Mouse (Mus musculus) embryonic facial prominence, embryonic 11.5 days (tissue): ENCODE measurements around the gene Tuba1b. TPM values are rescaled to one million over a fixed set of nuclear protein-coding genes. Genes with fewer than 3 reads are reported as not detected.
"Not testable (repeated sequence)": the region's sequence is repeated elsewhere in the genome, so short reads cannot be mapped to it uniquely, and the experiment has no call there.

ENCODE experiments used
- ATAC-seq: fragments of 200-750 bp; cut with Nextera tagmentation; replicated peaks from 2 replicates; pipeline ENCODE4 v1.8.0; 2017; ENCODE audit warnings: low read depth; ENCODE audit not compliant: insufficient number of reproducible peaks, low FRiP score, low TSS enrichment
- DNase-seq: peaks from one replicate; pipeline ENCODE4 v3.0.0-alpha.2; 2015; ENCODE audit warnings: low spot score
- H3K27ac ChIP-seq: fragments of 300-500 bp; sonication (generic); replicated peaks from 2 replicates; pipeline ENCODE4 v1.5.1; 2014; ENCODE audit warnings: mild to moderate bottlenecking, low read depth, low read length, control low read depth
- H3K27me3 ChIP-seq: fragments of 300-500 bp; sonication (generic); 2 replicates; pipeline ENCODE4 v1.6.1; 2014; ENCODE audit warnings: mild to moderate bottlenecking, low read length, moderate library complexity, mixed read lengths; ENCODE audit not compliant: control insufficient read depth, insufficient read depth
- H3K36me3 ChIP-seq: fragments of 300-500 bp; sonication (generic); replicated peaks from 2 replicates; pipeline ENCODE4 v1.6.1; 2014; ENCODE audit warnings: low read depth, mild to moderate bottlenecking, low read length, moderate library complexity, mixed read lengths; ENCODE audit not compliant: control insufficient read depth, insufficient read depth
- H3K4me1 ChIP-seq: fragments of 300-500 bp; sonication (generic); 2 replicates; pipeline ENCODE4 v1.6.1; 2014; ENCODE audit warnings: low read length, mixed read lengths; ENCODE audit not compliant: control insufficient read depth, insufficient read depth
- H3K4me2 ChIP-seq: fragments of 300-500 bp; sonication (generic); 2 replicates; pipeline ENCODE4 v1.6.1; 2014; ENCODE audit warnings: low read depth, mild to moderate bottlenecking, control low read depth, low read length, moderate library complexity
- H3K4me3 ChIP-seq: fragments of 300-500 bp; sonication (generic); 2 replicates; pipeline ENCODE4 v1.5.1; 2014; ENCODE audit warnings: low read depth, low read length, control low read depth
- H3K9ac ChIP-seq: fragments of 300-500 bp; sonication (generic); replicated peaks from 2 replicates; pipeline ENCODE4 v1.6.1; 2014; ENCODE audit warnings: mild to moderate bottlenecking, control low read depth, low read length
- H3K9me3 ChIP-seq: fragments of 300-500 bp; sonication (generic); replicated peaks from 2 replicates; pipeline ENCODE4 v1.6.1; 2016; ENCODE audit warnings: mild to moderate bottlenecking, low read length, inconsistent platforms, mixed read lengths; ENCODE audit not compliant: control insufficient read depth
- WGBS: fragments of 180-500 bp; shearing (Covaris S2); extraction: QIAGEN DNeasy Blood & Tissue Kit; methylation state at CpG from one replicate; pipeline ENCODE4 v1.1.7; 2014; 5-methylcytosine and 5-hydroxymethylcytosine counted together
- polyA plus RNA-seq: library from polyadenylated mRNA; unstranded; fragments of >200 nt; fragmentation: Nextera tagmentation; extraction: Ambion mirVana; gene quantifications from 2 replicates; pipeline ENCODE4 v1.2.1, GENCODE M21; 2014

The Tuba1b gene
- polyA plus RNA-seq, 1 experiment from 2014 or later: 2,291 TPM

DNA sequence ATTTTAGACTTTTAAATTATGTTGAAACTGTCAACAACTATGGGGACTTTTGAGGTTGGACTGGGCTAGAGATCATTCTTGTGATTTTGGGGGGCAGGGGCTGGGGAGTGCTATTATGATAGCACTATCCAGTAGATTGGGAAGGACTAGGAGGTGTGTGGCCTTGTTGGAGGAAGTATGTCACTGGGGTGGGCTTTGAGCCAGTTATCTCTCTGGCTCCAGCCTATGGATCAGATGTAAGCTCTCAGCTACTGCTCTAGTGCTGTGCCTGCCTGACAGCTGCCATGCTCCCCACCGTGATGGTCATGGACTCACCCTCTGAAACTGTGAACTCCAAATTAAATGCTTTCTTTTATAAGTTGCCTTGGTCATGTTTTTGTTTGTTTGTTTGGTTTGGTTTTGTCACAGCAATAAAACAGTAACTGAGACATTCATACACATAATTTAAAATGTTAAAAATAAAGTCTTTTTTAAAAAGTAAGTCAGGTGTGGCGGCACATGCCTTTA is 11.3 kb downstream of the Tuba1b start:
- no peak overlapping the region for H3K27ac ChIP-seq
- no peak overlapping the region for H3K9ac ChIP-seq
- H3K4me1 ChIP-seq: no peaks in the 10 kb centered on the region
- no peaks in the 10 kb centered on the region for H3K36me3 ChIP-seq
- H3K4me2 ChIP-seq: no peak overlapping the region
- 70% methylated on average over 2 of the region's 2 CpGs for WGBS
- H3K27me3 ChIP-seq: no peaks in the 10 kb centered on the region
- H3K9me3 ChIP-seq: no peaks in the 10 kb centered on the region
- DNase-seq: no peak
- no peak overlapping the region for H3K4me3 ChIP-seq
- no peak for ATAC-seq

DNA sequence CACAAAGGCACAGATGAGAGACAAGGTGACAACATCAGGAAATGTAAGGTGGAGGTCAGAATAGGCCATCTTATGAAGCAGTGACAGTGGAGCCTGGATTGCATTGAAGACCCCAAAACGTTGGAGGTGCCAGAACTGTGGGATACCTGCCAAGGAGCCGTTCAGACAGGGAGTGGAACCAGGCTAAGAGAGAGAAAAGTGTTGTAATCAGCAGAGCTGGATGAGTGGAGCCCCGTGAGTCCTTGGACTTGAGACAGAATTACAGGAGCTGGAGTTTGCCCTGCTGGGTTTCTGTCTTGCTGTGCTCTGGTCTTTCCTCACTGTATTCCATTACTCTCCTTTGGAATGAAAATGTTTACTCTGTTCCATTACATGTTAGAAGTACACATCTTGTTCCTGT is 11.8 kb downstream of the Tuba1b start:
- ATAC-seq (no peak), DNase-seq (no peak)
- no peaks in the 10 kb centered on the region for H3K36me3 ChIP-seq
- no peaks in the 10 kb centered on the region for H3K9me3 ChIP-seq
- H3K4me1 ChIP-seq: no peaks in the 10 kb centered on the region
- H3K9ac ChIP-seq: no peak overlapping the region
- no peak overlapping the region for H3K27ac ChIP-seq
- H3K4me3 ChIP-seq: no peak overlapping the region
- no peak overlapping the region for H3K4me2 ChIP-seq
- 61% methylated on average over 3 of the region's 3 CpGs for WGBS
- H3K27me3 ChIP-seq: no peaks in the 10 kb centered on the region

GRCm38 (mm10) chr15:98921510-98921909 is 12.9 kb downstream of the Tuba1b start:
- 72% methylated on average over 5 of the region's 5 CpGs for WGBS
- H3K27me3 ChIP-seq: no peaks in the 10 kb centered on the region
- no peak overlapping the region for H3K27ac ChIP-seq
- no peak overlapping the region for H3K4me2 ChIP-seq
- ATAC-seq (no peak), DNase-seq (no peak)
- no peaks in the 10 kb centered on the region for H3K36me3 ChIP-seq
- H3K4me3 ChIP-seq: no peak overlapping the region
- H3K4me1 ChIP-seq: no peaks in the 10 kb centered on the region
- no peak overlapping the region for H3K9ac ChIP-seq
- H3K9me3 ChIP-seq: no peaks in the 10 kb centered on the region

GRCm38 (mm10) chr15:98918499-98918895 is 15.9 kb downstream of the Tuba1b start:
- not testable (repeated sequence) for DNase-seq, H3K27ac ChIP-seq, H3K9me3 ChIP-seq, H3K36me3 ChIP-seq, H3K27me3 ChIP-seq, ATAC-seq, H3K4me1 ChIP-seq
- peak overlapping the region; percentile 33; the same call in 1 of the 2 replicates for H3K9ac ChIP-seq
- H3K4me3 ChIP-seq: peak overlapping the region; percentile 94
- peak overlapping the region; percentile 60 for H3K4me2 ChIP-seq
- 31% methylated on average over 8 of the region's 8 CpGs for WGBS

DNA sequence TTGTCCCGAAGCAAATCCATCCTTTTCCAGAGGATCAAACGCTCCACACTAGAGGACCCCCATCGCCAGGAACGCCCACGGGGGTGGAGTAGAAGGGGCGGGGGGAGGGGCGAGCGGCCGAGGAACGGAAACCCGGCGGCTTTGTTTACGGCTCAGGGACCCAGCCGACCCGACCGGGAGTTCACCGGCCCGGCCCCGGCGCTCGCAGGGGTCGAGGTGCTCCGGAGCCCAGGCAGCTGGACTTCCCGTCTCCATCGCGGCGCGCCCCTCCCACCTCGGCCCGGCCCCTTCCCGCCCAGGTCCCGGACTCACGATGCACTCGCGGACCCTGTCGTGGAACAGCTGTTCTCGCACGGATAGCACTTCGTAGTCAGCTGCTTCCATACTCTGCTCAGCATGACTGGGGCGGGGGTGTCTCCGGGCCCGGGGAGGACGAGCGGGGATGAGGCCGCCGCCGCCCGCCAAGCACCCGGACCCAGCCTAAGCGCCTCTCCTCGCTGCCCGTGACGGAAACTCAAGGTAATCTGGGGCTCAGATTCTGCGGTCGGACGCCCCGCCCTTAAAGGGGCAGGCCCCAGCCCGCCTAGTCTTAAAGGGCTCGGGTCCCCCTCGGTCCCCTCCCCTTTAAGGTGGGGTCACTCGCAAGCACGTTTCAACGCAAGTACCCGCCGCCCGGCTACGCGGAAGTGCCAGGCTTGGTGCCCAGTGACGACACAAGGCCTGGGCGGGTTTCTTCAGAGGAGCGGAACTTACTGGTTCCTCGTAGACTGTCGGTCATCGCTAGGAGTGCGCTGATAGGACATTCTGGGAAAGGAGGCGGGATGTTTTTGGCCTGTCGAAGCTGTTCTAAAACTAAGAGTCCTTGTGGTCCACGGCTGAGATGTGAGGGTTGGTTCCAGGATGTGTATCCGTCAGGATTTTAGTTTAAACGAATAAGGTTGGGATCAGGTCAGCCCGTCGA is 16.5 kb downstream of the Tuba1b start, which contains the start of gene Lmbr1l:
Gene Lmbr1l (minus strand): TSS at position 694 of the 961 bp plus-strand sequence.
- DNase-seq (peak; percentile 100), ATAC-seq (peak; percentile 96)
- WGBS: under 1% methylated on average over 82 of the region's 82 CpGs
- peak within 1 kb of the TSS; percentile 94 for H3K4me3 ChIP-seq
- H3K27ac ChIP-seq: peak within 1 kb of the TSS; percentile 86
- no peaks in the 10 kb centered on the region for H3K4me1 ChIP-seq
- H3K27me3 ChIP-seq: no peaks in the 10 kb centered on the region
- no peaks in the 10 kb centered on the region for H3K9me3 ChIP-seq
- H3K36me3 ChIP-seq: no peaks in the 10 kb centered on the region; the same call in 1 of the 2 replicates
- peak within 1 kb of the TSS; percentile 60 for H3K4me2 ChIP-seq
- H3K9ac ChIP-seq: peak within 1 kb of the TSS; percentile 87

DNA sequence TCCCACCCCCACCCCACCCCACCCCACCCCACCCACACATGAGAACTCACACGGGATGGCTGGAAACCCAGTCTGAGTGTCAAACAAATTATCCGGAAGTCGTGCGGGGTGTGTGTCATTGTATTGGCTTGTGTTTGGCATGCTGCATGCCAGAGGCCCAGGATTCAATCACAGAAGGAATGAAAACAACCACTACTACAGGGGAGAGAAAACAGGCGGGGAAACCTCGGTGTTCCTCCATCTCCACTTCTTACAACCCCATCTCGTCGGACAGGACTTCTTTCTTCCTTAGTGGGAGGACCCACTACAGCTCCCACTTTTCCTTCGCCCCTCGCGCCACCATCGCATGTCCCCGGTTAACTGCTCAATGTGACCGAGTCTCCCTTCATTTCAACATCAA is 17.3 kb downstream of the Tuba1b start:
- ATAC-seq (no peak), DNase-seq (no peak)
- Histone ChIP-seq H3K4me1 (no peaks in the 10 kb centered on the region), H3K27ac (peak overlapping the region; percentile 86; the same call in 1 of the 2 replicates), H3K9ac (peak overlapping the region; percentile 87), H3K4me2 (peak overlapping the region; percentile 60), H3K27me3 (no peaks in the 10 kb centered on the region), H3K9me3 (no peaks in the 10 kb centered on the region), H3K4me3 (peak overlapping the region; percentile 94), H3K36me3 (peaks cover 3% of the 10 kb centered on the region)
- WGBS: 0% methylated on average over 14 of the region's 14 CpGs

DNA sequence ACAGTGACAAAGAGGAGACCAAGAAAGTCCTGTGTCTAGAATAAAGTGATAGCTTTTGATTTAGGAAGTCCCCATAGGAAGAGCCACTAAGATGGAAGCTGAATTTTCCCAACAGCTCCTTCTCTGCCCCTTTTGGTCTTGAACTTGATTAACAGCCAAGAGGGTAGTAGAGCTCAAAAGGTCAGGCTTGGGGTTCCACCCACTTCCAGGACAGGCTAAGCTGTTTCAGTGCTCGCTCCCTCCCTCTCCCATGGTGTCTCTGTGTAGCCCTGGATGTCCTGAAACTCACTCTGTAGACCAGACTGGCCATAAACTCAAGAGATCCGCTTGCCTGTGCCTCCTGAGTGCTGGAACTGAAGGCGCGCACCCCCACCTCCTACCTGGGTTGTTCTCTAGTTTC is 18.3 kb downstream of the Tuba1b start:
- DNase-seq (no peak), ATAC-seq (no peak)
- H3K9ac ChIP-seq: no peak overlapping the region
- no peak overlapping the region for H3K4me2 ChIP-seq
- no peaks in the 10 kb centered on the region for H3K27me3 ChIP-seq
- H3K4me3 ChIP-seq: no peak overlapping the region
- no peaks in the 10 kb centered on the region for H3K4me1 ChIP-seq
- no peaks in the 10 kb centered on the region for H3K9me3 ChIP-seq
- peaks cover 3% of the 10 kb centered on the region for H3K36me3 ChIP-seq
- 86% methylated on average over 4 of the region's 4 CpGs for whole genome bisulfite sequencing
- no peak overlapping the region for H3K27ac ChIP-seq

DNA sequence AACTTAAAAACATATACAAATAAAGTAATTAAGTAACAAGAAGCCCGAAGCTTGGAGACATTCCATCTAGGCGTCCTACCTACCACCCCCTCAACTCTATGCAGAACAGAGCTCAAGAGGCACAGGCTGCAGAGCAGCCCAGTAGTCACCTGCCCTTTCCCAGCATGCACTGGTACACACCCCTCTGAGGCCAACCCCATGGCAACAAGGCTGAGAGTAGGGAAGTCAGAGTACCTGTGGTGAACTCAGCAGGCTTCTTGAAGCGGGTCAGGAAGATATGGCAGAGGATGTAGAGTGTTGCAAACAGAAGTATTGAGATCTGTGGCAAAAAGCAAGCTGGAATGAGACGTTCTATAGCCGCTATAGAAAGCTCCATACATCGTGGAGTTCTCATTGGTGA is 19.5 kb downstream of the Tuba1b start:
- H3K27ac ChIP-seq: no peak overlapping the region
- no peak overlapping the region for H3K4me2 ChIP-seq
- peaks cover 3% of the 10 kb centered on the region for H3K36me3 ChIP-seq
- H3K9me3 ChIP-seq: no peaks in the 10 kb centered on the region
- no peak overlapping the region for H3K9ac ChIP-seq
- DNase-seq (no peak), ATAC-seq (no peak)
- no peak overlapping the region for H3K4me3 ChIP-seq
- H3K4me1 ChIP-seq: no peaks in the 10 kb centered on the region
- 89% methylated on average over 6 of the region's 6 CpGs for WGBS
- H3K27me3 ChIP-seq: no peaks in the 10 kb centered on the region
